Mouse (Mus musculus) embryonic facial prominence, embryonic 11.5 days (tissue): Measurements from ENCODE around the gene Uba52. TPM values are rescaled to one million over a fixed set of nuclear protein-coding genes. Genes with fewer than 3 reads are reported as not detected.

ENCODE experiments used
- ATAC-seq: fragments of 200-750 bp; cut with Nextera tagmentation; replicated peaks from 2 replicates; pipeline ENCODE4 v1.8.0; 2017; ENCODE audit warnings: low read depth; ENCODE audit not compliant: insufficient number of reproducible peaks, low FRiP score, low TSS enrichment
- DNase-seq: peaks from one replicate; pipeline ENCODE4 v3.0.0-alpha.2; 2015; ENCODE audit warnings: low spot score
- H3K27ac ChIP-seq: fragments of 300-500 bp; sonication (generic); replicated peaks from 2 replicates; pipeline ENCODE4 v1.5.1; 2014; ENCODE audit warnings: mild to moderate bottlenecking, low read depth, low read length, control low read depth
- H3K27me3 ChIP-seq: fragments of 300-500 bp; sonication (generic); 2 replicates; pipeline ENCODE4 v1.6.1; 2014; ENCODE audit warnings: mild to moderate bottlenecking, low read length, moderate library complexity, mixed read lengths; ENCODE audit not compliant: control insufficient read depth, insufficient read depth
- H3K36me3 ChIP-seq: fragments of 300-500 bp; sonication (generic); replicated peaks from 2 replicates; pipeline ENCODE4 v1.6.1; 2014; ENCODE audit warnings: low read depth, mild to moderate bottlenecking, low read length, moderate library complexity, mixed read lengths; ENCODE audit not compliant: control insufficient read depth, insufficient read depth
- H3K4me1 ChIP-seq: fragments of 300-500 bp; sonication (generic); 2 replicates; pipeline ENCODE4 v1.6.1; 2014; ENCODE audit warnings: low read length, mixed read lengths; ENCODE audit not compliant: control insufficient read depth, insufficient read depth
- H3K4me2 ChIP-seq: fragments of 300-500 bp; sonication (generic); 2 replicates; pipeline ENCODE4 v1.6.1; 2014; ENCODE audit warnings: low read depth, mild to moderate bottlenecking, control low read depth, low read length, moderate library complexity
- H3K4me3 ChIP-seq: fragments of 300-500 bp; sonication (generic); 2 replicates; pipeline ENCODE4 v1.5.1; 2014; ENCODE audit warnings: low read depth, low read length, control low read depth
- H3K9ac ChIP-seq: fragments of 300-500 bp; sonication (generic); replicated peaks from 2 replicates; pipeline ENCODE4 v1.6.1; 2014; ENCODE audit warnings: mild to moderate bottlenecking, control low read depth, low read length
- H3K9me3 ChIP-seq: fragments of 300-500 bp; sonication (generic); replicated peaks from 2 replicates; pipeline ENCODE4 v1.6.1; 2016; ENCODE audit warnings: mild to moderate bottlenecking, low read length, inconsistent platforms, mixed read lengths; ENCODE audit not compliant: control insufficient read depth
- WGBS: fragments of 180-500 bp; shearing (Covaris S2); extraction: QIAGEN DNeasy Blood & Tissue Kit; methylation state at CpG from one replicate; pipeline ENCODE4 v1.1.7; 2014; 5-methylcytosine and 5-hydroxymethylcytosine counted together
- polyA plus RNA-seq: library from polyadenylated mRNA; unstranded; fragments of >200 nt; fragmentation: Nextera tagmentation; extraction: Ambion mirVana; gene quantifications from 2 replicates; pipeline ENCODE4 v1.2.1, GENCODE M21; 2014

The Uba52 gene
- polyA plus RNA-seq = 783 and 884 TPM in 2 replicates

DNA sequence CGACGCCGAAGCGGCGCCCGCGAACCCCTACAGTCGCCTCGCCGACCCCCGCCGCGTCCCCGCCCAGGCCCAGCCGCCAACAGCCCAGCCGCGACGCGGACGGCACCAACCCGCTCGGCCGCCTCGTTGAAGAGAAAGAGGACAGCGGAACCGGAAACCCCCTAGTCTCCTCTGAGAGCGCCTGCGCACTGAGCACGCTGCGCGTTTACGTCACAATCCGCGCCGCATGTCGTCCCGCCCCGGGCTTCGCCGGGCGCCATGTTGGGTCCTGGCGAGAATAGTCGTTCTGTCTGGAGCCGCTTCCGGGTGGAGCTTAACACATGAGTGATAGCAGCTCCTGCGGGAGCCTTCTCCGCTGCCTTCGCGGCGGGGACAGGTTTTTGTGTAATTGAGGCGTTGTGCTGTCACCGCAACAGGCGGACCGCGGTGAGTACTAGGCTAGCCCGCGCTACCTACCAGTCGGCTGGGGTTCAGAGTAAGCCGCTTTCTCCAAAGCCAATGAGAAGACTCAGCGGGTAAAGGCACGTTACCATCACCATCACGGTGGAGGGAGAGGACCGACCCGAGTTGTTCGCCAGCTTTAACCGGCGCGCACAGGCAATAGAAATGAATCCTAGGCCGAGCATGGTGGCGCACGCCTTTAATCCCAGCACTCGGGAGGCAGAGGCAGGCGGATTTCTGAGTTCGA lies at the start of gene Uba52:
Gene Uba52 (minus strand): TSS at position 574 of the 688 bp plus-strand sequence.
- DNase-seq (peak; percentile 100), ATAC-seq (peak; percentile 67)
- under 1% methylated on average over 72 of the region's 74 CpGs for WGBS
- peaks cover 8% of the 10 kb centered on the region for H3K36me3 ChIP-seq
- H3K27me3 ChIP-seq = no peaks in the 10 kb centered on the region
- H3K4me2 ChIP-seq = peak within 1 kb of the TSS; percentile 97
- peak within 1 kb of the TSS; percentile 90 for H3K27ac ChIP-seq
- peak within 1 kb of the TSS; percentile 99 for H3K4me3 ChIP-seq
- no peaks in the 10 kb centered on the region for H3K9me3 ChIP-seq
- H3K9ac ChIP-seq = peak within 1 kb of the TSS; percentile 99
- H3K4me1 ChIP-seq = peaks cover 11% of the 10 kb centered on the region

GRCm38 (mm10) chr8:70560096-70560495 lies 49.5 kb upstream of the Uba52 start:
- ATAC-seq (no peak), DNase-seq (no peak)
- Histone ChIP-seq H3K9ac (no peak overlapping the region), H3K4me3 (no peak overlapping the region), H3K9me3 (no peaks in the 10 kb centered on the region), H3K36me3 (no peaks in the 10 kb centered on the region), H3K4me2 (no peak overlapping the region), H3K27me3 (no peaks in the 10 kb centered on the region), H3K4me1 (no peaks in the 10 kb centered on the region), H3K27ac (no peak overlapping the region)
- WGBS = 84% methylated on average over 2 of the region's 2 CpGs

DNA sequence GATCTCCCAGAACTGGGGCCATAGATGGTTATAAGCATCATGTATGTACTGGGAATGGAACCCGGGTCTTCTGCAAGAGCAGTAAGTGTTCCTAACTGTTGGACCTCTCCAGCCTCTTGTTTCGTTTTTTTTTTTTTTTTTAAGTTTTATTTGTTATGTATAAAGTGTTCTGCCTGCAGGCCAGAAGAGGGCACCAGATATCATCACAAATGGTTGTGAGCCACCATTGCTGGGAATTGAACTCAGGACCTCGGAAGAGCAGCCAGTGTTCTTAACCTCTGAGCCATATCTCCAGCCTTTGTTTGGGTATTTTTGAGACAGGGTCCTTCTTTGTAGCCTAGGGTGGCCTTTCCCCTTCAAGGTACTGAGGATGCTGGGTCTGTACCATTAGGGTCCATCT lies 48.4 kb upstream of the Uba52 start:
- H3K27ac ChIP-seq = no peak overlapping the region
- no peak overlapping the region for H3K4me2 ChIP-seq
- WGBS = 77% methylated on average over 3 of the region's 3 CpGs
- H3K4me1 ChIP-seq = no peaks in the 10 kb centered on the region
- H3K4me3 ChIP-seq = no peak overlapping the region
- ATAC-seq (no peak), DNase-seq (no peak)
- no peaks in the 10 kb centered on the region for H3K27me3 ChIP-seq
- H3K9ac ChIP-seq = no peak overlapping the region
- H3K9me3 ChIP-seq = no peaks in the 10 kb centered on the region
- no peaks in the 10 kb centered on the region for H3K36me3 ChIP-seq

- Histone ChIP-seq H3K4me2 (no peak overlapping the region), H3K9ac (no peak overlapping the region), H3K27ac (no peak overlapping the region), H3K4me3 (no peak overlapping the region), H3K9me3 (no peaks in the 10 kb centered on the region), H3K27me3 (no peaks in the 10 kb centered on the region), H3K4me1 (no peaks in the 10 kb centered on the region), H3K36me3 (no peaks in the 10 kb centered on the region)
- no peak for ATAC-seq
- no peak for DNase-seq
- WGBS = 73% methylated on average over 4 of the region's 4 CpGs
These were observed 47.7 kb upstream of the Uba52 start for GRCm38 (mm10) chr8:70558334-70558733.

DNA sequence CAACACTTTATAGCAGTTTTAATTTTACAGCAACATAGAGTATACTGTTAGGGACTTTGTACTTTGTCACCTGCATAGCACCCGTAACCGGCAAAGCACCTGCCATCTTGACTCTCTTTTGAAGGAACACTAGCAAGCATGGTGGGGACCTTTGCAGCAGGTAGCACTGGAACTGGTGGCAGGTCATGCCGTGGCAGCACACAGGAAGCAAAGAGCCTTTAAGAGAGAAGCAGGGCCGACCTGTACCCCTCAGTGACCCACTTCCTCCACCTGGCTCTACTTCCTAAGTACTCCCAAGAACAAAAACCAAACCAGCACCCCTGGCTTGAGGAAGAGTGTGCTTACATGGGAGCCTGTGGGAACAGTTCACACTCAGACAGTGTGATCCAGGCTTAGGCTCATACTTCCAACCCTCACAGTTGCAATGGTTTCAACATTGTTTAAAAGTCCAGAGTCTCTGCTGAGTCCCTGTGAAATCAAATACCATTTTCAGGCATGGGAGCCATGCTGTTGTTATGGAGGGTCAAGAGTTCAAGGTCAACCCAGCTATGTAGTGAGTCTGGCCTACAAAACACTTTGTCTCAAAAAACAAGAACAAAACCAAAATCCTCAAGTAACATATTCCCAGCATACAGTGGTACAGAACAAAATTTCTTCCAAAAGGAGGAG lies 44.6 kb upstream of the Uba52 start:
- no peaks in the 10 kb centered on the region for H3K27me3 ChIP-seq
- no peak overlapping the region for H3K27ac ChIP-seq
- H3K36me3 ChIP-seq = no peaks in the 10 kb centered on the region
- H3K4me2 ChIP-seq = no peak overlapping the region
- DNase-seq (no peak), ATAC-seq (no peak)
- no peaks in the 10 kb centered on the region for H3K4me1 ChIP-seq
- H3K4me3 ChIP-seq = no peak overlapping the region
- H3K9ac ChIP-seq = no peak overlapping the region
- no peaks in the 10 kb centered on the region for H3K9me3 ChIP-seq
- WGBS = 90% methylated on average over 4 of the region's 4 CpGs

- H3K4me2 ChIP-seq = no peak overlapping the region
- no peak for ATAC-seq
- no peaks in the 10 kb centered on the region for H3K36me3 ChIP-seq
- no peak overlapping the region for H3K9ac ChIP-seq
- H3K4me3 ChIP-seq = no peak overlapping the region
- H3K27me3 ChIP-seq = no peaks in the 10 kb centered on the region
- no peaks in the 10 kb centered on the region for H3K4me1 ChIP-seq
- DNase-seq = no peak
- H3K9me3 ChIP-seq = no peaks in the 10 kb centered on the region
- H3K27ac ChIP-seq = no peak overlapping the region
These were observed 43.1 kb upstream of the Uba52 start for GRCm38 (mm10) chr8:70553740-70554139.

GRCm38 (mm10) chr8:70552836-70553235 lies 42.2 kb upstream of the Uba52 start:
- Histone ChIP-seq H3K27ac (no peak overlapping the region), H3K4me2 (no peak overlapping the region), H3K9me3 (no peaks in the 10 kb centered on the region), H3K4me1 (no peaks in the 10 kb centered on the region), H3K36me3 (no peaks in the 10 kb centered on the region), H3K9ac (no peak overlapping the region), H3K27me3 (no peaks in the 10 kb centered on the region), H3K4me3 (no peak overlapping the region)
- WGBS = 77% methylated on average over 1 of the region's 1 CpGs
- no peak for ATAC-seq
- no peak for DNase-seq

- DNase-seq (no peak), ATAC-seq (no peak)
- Histone ChIP-seq H3K27me3 (no peaks in the 10 kb centered on the region), H3K4me3 (no peak overlapping the region), H3K36me3 (no peaks in the 10 kb centered on the region), H3K4me1 (no peaks in the 10 kb centered on the region), H3K9ac (no peak overlapping the region), H3K27ac (no peak overlapping the region), H3K9me3 (no peaks in the 10 kb centered on the region), H3K4me2 (no peak overlapping the region)
- 80% methylated on average over 3 of the region's 3 CpGs for WGBS
These were observed 41.1 kb upstream of the Uba52 start for GRCm38 (mm10) chr8:70551558-70552161.
